Mouse (Mus musculus) MEL (cell line): ENCODE measurements at regions not wholly inside any gene's neighbourhood (a gene's known extent, or its start where the extent isn't known, plus 50 kb on each side); places are given as distances from the start of the nearest gene placed in this dataset.
"Not testable (repeated sequence)": the region's sequence is repeated elsewhere in the genome, so short reads cannot be mapped to it uniquely, and the experiment has no call there.

Experiments
- DNase-seq: peaks from one replicate; pipeline ENCODE4 v3.0.0; 2011; ENCODE audit warnings: low read depth, low spot score
- H3K27ac ChIP-seq: 2 replicates; pipeline ENCODE4 v1.5.1; 2012; ENCODE audit warnings: low read depth, mild to moderate bottlenecking, control low read depth, low read length, moderate library complexity; ENCODE audit not compliant: control insufficient read depth
- H3K27me3 ChIP-seq, 2 experiments: fragments of 150-350 bp in 1 of 2; sonication (generic) in 1 of 2; 2 replicates each; pipeline ENCODE4 v1.6.1; 2012; ENCODE audit warnings: low read length in 2 of 2, mild to moderate bottlenecking in 2 of 2, improper control_type of control experiment in 1 of 2, moderate library complexity in 1 of 2; ENCODE audit not compliant: insufficient read depth in 2 of 2, control insufficient read depth in 1 of 2
- H3K36me3 ChIP-seq, 2 experiments: 2 replicates each; pipeline ENCODE4 v1.6.1; 2012 to 2014; ENCODE audit warnings: low read length in 2 of 2, improper control_type of control experiment in 1 of 2, inconsistent platforms in 1 of 2, mild to moderate bottlenecking in 1 of 2; ENCODE audit not compliant: insufficient read depth in 2 of 2, control insufficient read depth in 1 of 2
- H3K4me1 ChIP-seq, 2 experiments: fragments of 150-350 bp in 1 of 2; sonication (generic) in 1 of 2; 2 replicates each; pipeline ENCODE4 v1.6.1; 2012; ENCODE audit warnings: low read length in 2 of 2, improper control_type of control experiment in 1 of 2, mild to moderate bottlenecking in 1 of 2; ENCODE audit not compliant: insufficient read depth in 2 of 2, control insufficient read depth in 1 of 2
- H3K4me3 ChIP-seq, 2 experiments: fragments of 150-350 bp in 1 of 2; sonication (generic) in 1 of 2; 2 replicates each; pipeline ENCODE4 v1.5.1; 2012; ENCODE audit warnings: low read depth in 2 of 2, low read length in 2 of 2, mild to moderate bottlenecking in 2 of 2, moderate library complexity in 2 of 2, control low read depth in 1 of 2, improper control_type of control experiment in 1 of 2; ENCODE audit not compliant: control insufficient read depth in 1 of 2, insufficient read depth in 1 of 2
- H3K79me2 ChIP-seq: 2 replicates; pipeline ENCODE4 v1.6.1; 2012; ENCODE audit warnings: mild to moderate bottlenecking, low read length, moderate library complexity; ENCODE audit not compliant: control insufficient read depth, poor library complexity, insufficient read depth
- H3K9ac ChIP-seq: 2 replicates; pipeline ENCODE4 v1.6.1; 2012; ENCODE audit warnings: low read depth, mild to moderate bottlenecking, control low read depth, low read length, moderate library complexity; ENCODE audit not compliant: control insufficient read depth, poor library complexity, severe bottlenecking
- H3K9me3 ChIP-seq: fragments of 150-350 bp; sonication (generic); replicated peaks from 2 replicates; pipeline ENCODE4 v1.6.1; 2012; ENCODE audit warnings: mild to moderate bottlenecking, low read length, improper control_type of control experiment, moderate library complexity; ENCODE audit not compliant: insufficient read depth
- BHLHE40 ChIP-seq: IDR thresholded peaks from 2 replicates; pipeline ENCODE4 v1.6.1; 2012; ENCODE audit warnings: low read depth, mild to moderate bottlenecking, inconsistent platforms, low read length, improper control_type of control experiment, borderline replicate concordance
- CHD1 ChIP-seq: IDR thresholded peaks from 2 replicates; pipeline ENCODE4 v1.6.1; 2012; ENCODE audit warnings: low read depth, mild to moderate bottlenecking, inconsistent platforms, low read length, improper control_type of control experiment
- CHD2 ChIP-seq: IDR thresholded peaks from 2 replicates; pipeline ENCODE4 v1.6.1; 2011; ENCODE audit warnings: low read length, improper control_type of control experiment
- CTCF ChIP-seq, 3 experiments: IDR thresholded peaks in 2 of 3; conservative IDR thresholded peaks in 1 of 3; 2 replicates each; pipeline ENCODE4 v1.5.1; 2011 to 2012; ENCODE audit warnings: low read length in 3 of 3, low read depth in 2 of 3, mild to moderate bottlenecking in 2 of 3, improper control_type of control experiment in 1 of 3, inconsistent platforms in 1 of 3, mixed read lengths in 1 of 3, moderate library complexity in 1 of 3; ENCODE audit not compliant: control insufficient read depth in 1 of 3, insufficient read depth in 1 of 3, poor library complexity in 1 of 3, severe bottlenecking in 1 of 3
- E2F4 ChIP-seq: IDR thresholded peaks from 2 replicates; pipeline ENCODE4 v1.6.1; 2011; ENCODE audit warnings: low read depth, low read length, improper control_type of control experiment, borderline replicate concordance
- ELF1 ChIP-seq: IDR thresholded peaks from 2 replicates; pipeline ENCODE4 v1.6.1; 2014; ENCODE audit warnings: low read depth, mild to moderate bottlenecking, inconsistent platforms, low read length, improper control_type of control experiment, moderate library complexity
- GABPA ChIP-seq: IDR thresholded peaks from 2 replicates; pipeline ENCODE4 v1.6.1; 2012; ENCODE audit warnings: low read depth, mild to moderate bottlenecking, inconsistent platforms, low read length, improper control_type of control experiment, moderate library complexity
- HCFC1 ChIP-seq: IDR thresholded peaks from 2 replicates; pipeline ENCODE4 v1.6.1; 2012; ENCODE audit warnings: low read depth, mild to moderate bottlenecking, inconsistent platforms, low read length, improper control_type of control experiment, moderate library complexity
- JUND ChIP-seq: IDR thresholded peaks from 2 replicates; pipeline ENCODE4 v1.6.1; 2011; ENCODE audit warnings: low read depth, mild to moderate bottlenecking, improper control_type of control experiment, low read length
- KAT2A ChIP-seq: conservative IDR thresholded peaks from 2 replicates; pipeline ENCODE4 v1.6.1; 2012; ENCODE audit warnings: low read depth, low read length, improper control_type of control experiment, inconsistent platforms
- MAFK ChIP-seq: IDR thresholded peaks from 2 replicates; pipeline ENCODE4 v1.6.1; 2011; ENCODE audit warnings: low read depth, mild to moderate bottlenecking, low read length, improper control_type of control experiment, borderline replicate concordance
- MAZ ChIP-seq: IDR thresholded peaks from 2 replicates; pipeline ENCODE4 v1.6.1; 2012; ENCODE audit warnings: low read depth, mild to moderate bottlenecking, inconsistent platforms, low read length, improper control_type of control experiment
- MEF2A ChIP-seq: IDR thresholded peaks from 2 replicates; pipeline ENCODE4 v1.6.1; 2014; ENCODE audit warnings: low read depth, mild to moderate bottlenecking, inconsistent platforms, low read length, improper control_type of control experiment; ENCODE audit not compliant: poor library complexity, insufficient replicate concordance, severe bottlenecking; ENCODE audit errors: extremely low read depth
- MXI1 ChIP-seq: IDR thresholded peaks from 2 replicates; pipeline ENCODE4 v1.6.1; 2011; ENCODE audit warnings: mild to moderate bottlenecking, low read depth, low read length, improper control_type of control experiment
- MYB ChIP-seq: IDR thresholded peaks from 2 replicates; pipeline ENCODE4 v1.6.1; 2011; ENCODE audit warnings: mild to moderate bottlenecking, low read depth, low read length, improper control_type of control experiment
- MYC ChIP-seq: IDR thresholded peaks from 2 replicates; pipeline ENCODE4 v1.6.1; 2011; ENCODE audit warnings: low read depth, mild to moderate bottlenecking, low read length, improper control_type of control experiment, moderate library complexity
- NRF1 ChIP-seq: IDR thresholded peaks from 2 replicates; pipeline ENCODE4 v1.6.1; 2014; ENCODE audit warnings: low read depth, mild to moderate bottlenecking, inconsistent platforms, low read length, improper control_type of control experiment, moderate library complexity; ENCODE audit not compliant: poor library complexity, insufficient read depth, severe bottlenecking
- POLR2AphosphoS2 ChIP-seq: IDR thresholded peaks from 2 replicates; pipeline ENCODE4 v1.6.1; 2011; ENCODE audit warnings: low read length, improper control_type of control experiment
- POLR2AphosphoS5 ChIP-seq: IDR thresholded peaks from 2 replicates; pipeline ENCODE4 v1.6.1; 2012; ENCODE audit warnings: low read depth, borderline replicate concordance, mild to moderate bottlenecking, inconsistent platforms, low read length, moderate library complexity, mixed read lengths
- SIN3A ChIP-seq: IDR thresholded peaks from 2 replicates; pipeline ENCODE4 v1.6.1; 2012; ENCODE audit warnings: low read length, improper control_type of control experiment, inconsistent platforms
- SMC3 ChIP-seq: IDR thresholded peaks from 2 replicates; pipeline ENCODE4 v1.6.1; 2011; ENCODE audit warnings: low read depth, low read length, improper control_type of control experiment
- TAL1 ChIP-seq: IDR thresholded peaks from 2 replicates; pipeline ENCODE4 v1.6.1; 2012; ENCODE audit warnings: mild to moderate bottlenecking, inconsistent platforms, low read length, moderate library complexity, mixed read lengths
- TBP ChIP-seq: IDR thresholded peaks from 2 replicates; pipeline ENCODE4 v1.8.0; 2011; ENCODE audit warnings: low read depth, low read length, improper control_type of control experiment
- UBTF ChIP-seq: IDR thresholded peaks from 2 replicates; pipeline ENCODE4 v1.6.1; 2012; ENCODE audit warnings: low read depth, mild to moderate bottlenecking, inconsistent platforms, low read length, improper control_type of control experiment, moderate library complexity, borderline replicate concordance; ENCODE audit not compliant: insufficient read depth
- ZKSCAN1 ChIP-seq: IDR thresholded peaks from 2 replicates; pipeline ENCODE4 v1.6.1; 2012; ENCODE audit warnings: low read depth, mild to moderate bottlenecking, inconsistent platforms, low read length, improper control_type of control experiment, moderate library complexity
- ZNF384 ChIP-seq: IDR thresholded peaks from 2 replicates; pipeline ENCODE4 v1.6.1; 2012; ENCODE audit warnings: low read depth, mild to moderate bottlenecking, inconsistent platforms, low read length, improper control_type of control experiment

- H3K27ac ChIP-seq, H3K4me1 ChIP-seq, H3K36me3 ChIP-seq, H3K9ac ChIP-seq, DNase-seq, H3K79me2 ChIP-seq, H3K27me3 ChIP-seq, H3K9me3 ChIP-seq, H3K4me3 ChIP-seq: not testable (repeated sequence)
Observed at GRCm38 (mm10) chr5:129386671-129387070, 114.3 kb upstream of the Sfswap start.

- Histone ChIP-seq H3K4me1 (no peaks in the 10 kb centered on the region), H3K4me3 (no peak overlapping the region), H3K79me2 (no peaks in the 10 kb centered on the region), H3K27ac (no peak overlapping the region), H3K9ac (no peak overlapping the region), H3K36me3 (no peaks in the 10 kb centered on the region), H3K27me3 (no peaks in the 10 kb centered on the region), H3K9me3 (no peaks in the 10 kb centered on the region)
- TF ChIP-seq CHD1: no peak
- TF ChIP-seq E2F4: no peak
- no peak for TF ChIP-seq SIN3A
- no peak for TF ChIP-seq POLR2AphosphoS5
- TF ChIP-seq SMC3: no peak
- no peak for TF ChIP-seq BHLHE40
- TF ChIP-seq CHD2: no peak
- no peak for TF ChIP-seq JUND
- no peak for TF ChIP-seq MAZ
- TF ChIP-seq ELF1: no peak
- TF ChIP-seq MEF2A: no peak
- no peak for TF ChIP-seq TBP
- no peak for TF ChIP-seq MYC
- TF ChIP-seq ZKSCAN1: no peak
- no peak for DNase-seq
Observed at GRCm38 (mm10) chr5:129387301-129387700, 113.7 kb upstream of the Sfswap start.

DNA sequence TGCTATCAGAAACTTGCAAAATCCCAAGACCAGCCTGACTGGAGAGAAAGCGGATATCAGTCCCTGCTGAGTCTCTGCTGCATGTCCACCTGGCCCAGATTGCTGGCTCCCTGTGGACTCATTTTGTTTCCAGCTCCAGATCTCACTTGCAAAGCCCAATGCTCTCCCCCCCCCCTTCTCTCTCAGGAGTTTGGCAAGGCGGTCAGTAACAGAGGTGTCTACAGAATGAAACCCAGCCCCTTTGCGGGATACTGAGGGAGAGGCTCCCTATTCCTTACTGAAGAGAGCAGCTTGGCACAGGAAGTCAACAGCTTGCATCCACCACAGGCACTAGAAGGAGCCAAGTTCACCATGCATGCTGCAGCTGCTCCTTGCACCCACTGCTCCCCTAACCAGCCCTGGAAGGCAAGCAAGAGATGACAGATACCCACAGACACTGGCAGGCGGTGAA lies 110.1 kb upstream of the Sfswap start:
- H3K4me3 ChIP-seq: no peak overlapping the region
- H3K27ac ChIP-seq: no peak overlapping the region
- H3K4me1 ChIP-seq: no peaks in the 10 kb centered on the region
- H3K27me3 ChIP-seq: no peaks in the 10 kb centered on the region
- no peak for TF ChIP-seq MXI1
- no peak for TF ChIP-seq BHLHE40
- TF ChIP-seq ZNF384: no peak
- TF ChIP-seq SMC3: no peak
- TF ChIP-seq GABPA: no peak
- no peak for TF ChIP-seq CTCF (IDR thresholded peaks at IDR 0.05 in 2 of 3, conservative IDR thresholded peaks at IDR 0.05 in 1 of 3; ENCODE audit: control insufficient read depth in 1 of 3, insufficient read depth in 1 of 3, low read depth in 2 of 3, low read length in 3 of 3, poor library complexity in 1 of 3, severe bottlenecking in 1 of 3)
- no peak for TF ChIP-seq KAT2A
- TF ChIP-seq NRF1: no peak
- no peak for TF ChIP-seq MEF2A
- TF ChIP-seq ZKSCAN1: no peak
- no peak for TF ChIP-seq JUND
- no peak for TF ChIP-seq TAL1
- no peak for TF ChIP-seq HCFC1
- TF ChIP-seq MAFK: no peak
- no peak for TF ChIP-seq UBTF
- no peak for TF ChIP-seq POLR2AphosphoS2
- no peak for TF ChIP-seq MYB
- H3K36me3 ChIP-seq: no peaks in the 10 kb centered on the region
- no peak for DNase-seq
- no peak overlapping the region for H3K9ac ChIP-seq
- H3K9me3 ChIP-seq: no peaks in the 10 kb centered on the region
- no peaks in the 10 kb centered on the region for H3K79me2 ChIP-seq
